Mouse (Mus musculus) ES-Bruce4 (cell line): ENCODE data around the gene Sipa1l1. TPM values are rescaled to one million over a fixed set of nuclear protein-coding genes. Genes with fewer than 3 reads are reported as not detected.

ENCODE experiments used
- H3K27ac ChIP-seq: 2 replicates; pipeline ENCODE4 v1.5.1; 2012; ENCODE audit warnings: low read length, inconsistent platforms; ENCODE audit not compliant: insufficient read depth
- H3K27me3 ChIP-seq: 2 replicates; pipeline ENCODE4 v1.6.1; 2012; ENCODE audit warnings: mild to moderate bottlenecking, low read length, inconsistent platforms; ENCODE audit not compliant: control insufficient read depth, poor library complexity, insufficient read depth, severe bottlenecking
- H3K36me3 ChIP-seq: 2 replicates; pipeline ENCODE4 v1.6.1; 2012; ENCODE audit warnings: inconsistent platforms, mild to moderate bottlenecking, low read length, moderate library complexity; ENCODE audit not compliant: control insufficient read depth, poor library complexity, insufficient read depth, severe bottlenecking
- H3K4me1 ChIP-seq: one replicate; pipeline ENCODE4 v1.8.1; 2011; ENCODE audit warnings: low read length; ENCODE audit not compliant: control insufficient read depth, insufficient read depth
- H3K4me3 ChIP-seq: 2 replicates; pipeline ENCODE4 v1.5.1; 2011; ENCODE audit warnings: low read depth, mild to moderate bottlenecking, low read length
- H3K9ac ChIP-seq: 2 replicates; pipeline ENCODE4 v1.6.1; 2012; ENCODE audit warnings: low read depth, mild to moderate bottlenecking, inconsistent platforms; ENCODE audit not compliant: poor library complexity, severe bottlenecking
- H3K9me3 ChIP-seq: replicated peaks from 2 replicates; pipeline ENCODE4 v1.6.1; 2012; ENCODE audit warnings: mild to moderate bottlenecking, low read length, inconsistent platforms; ENCODE audit not compliant: control insufficient read depth, poor library complexity, insufficient read depth, severe bottlenecking
- CTCF ChIP-seq: IDR thresholded peaks from one replicate; pipeline ENCODE4 v1.8.1; 2011; ENCODE audit warnings: low read depth, low read length
- EP300 ChIP-seq: IDR thresholded peaks from 2 replicates; pipeline ENCODE4 v1.6.1; 2011; ENCODE audit warnings: low read depth, low read length; ENCODE audit not compliant: insufficient read depth
- POLR2A ChIP-seq: IDR thresholded peaks from one replicate; pipeline ENCODE4 v1.8.1; 2011; ENCODE audit warnings: low read length; ENCODE audit not compliant: insufficient read depth
- polyA plus RNA-seq: library from polyadenylated mRNA; stranded (reverse); fragments of >200 nt; gene quantifications from 2 replicates; pipeline ENCODE4 v1.2.4, GENCODE M21; 2011; ENCODE audit warnings: low read depth; ENCODE audit not compliant: missing spikeins, insufficient read depth, insufficient read length

Gene Sipa1l1
- polyA plus RNA-seq, 1 experiment: 44.9 TPM

GRCm38 (mm10) chr12:82190582-82190965 is 21.5 kb downstream of the Sipa1l1 start:
- H3K36me3 ChIP-seq: no peaks in the 10 kb centered on the region
- H3K27me3 ChIP-seq: no peaks in the 10 kb centered on the region
- H3K9ac ChIP-seq: no peak overlapping the region
- H3K4me1 ChIP-seq: peaks cover 21% of the 10 kb centered on the region
- no peaks in the 10 kb centered on the region for H3K9me3 ChIP-seq
- H3K27ac ChIP-seq: no peak overlapping the region
- no peak for TF ChIP-seq EP300
- no peak for TF ChIP-seq POLR2A
- TF ChIP-seq CTCF: no peak
- H3K4me3 ChIP-seq: no peak overlapping the region

GRCm38 (mm10) chr12:82191686-82192085 is 22.6 kb downstream of the Sipa1l1 start:
- H3K4me1 ChIP-seq: peaks cover 27% of the 10 kb centered on the region
- no peaks in the 10 kb centered on the region for H3K36me3 ChIP-seq
- no peaks in the 10 kb centered on the region for H3K9me3 ChIP-seq
- no peak overlapping the region for H3K27ac ChIP-seq
- no peaks in the 10 kb centered on the region for H3K27me3 ChIP-seq
- H3K4me3 ChIP-seq: no peak overlapping the region
- TF ChIP-seq CTCF (no peak), POLR2A (no peak), EP300 (no peak)
- H3K9ac ChIP-seq: no peak overlapping the region

GRCm38 (mm10) chr12:82192641-82193054 is 23.5 kb downstream of the Sipa1l1 start:
- H3K36me3 ChIP-seq: no peaks in the 10 kb centered on the region
- TF ChIP-seq EP300 (no peak), CTCF (no peak)
- peaks cover 26% of the 10 kb centered on the region for H3K4me1 ChIP-seq
- no peaks in the 10 kb centered on the region for H3K27me3 ChIP-seq
- no peak overlapping the region for H3K4me3 ChIP-seq
- no peak overlapping the region for H3K27ac ChIP-seq
- no peak overlapping the region for H3K9ac ChIP-seq
- H3K9me3 ChIP-seq: no peaks in the 10 kb centered on the region

- TF ChIP-seq EP300 (0 out of 2 replicates have a peak, but pooled peaks have one; percentile 34), POLR2A (no peak)
- Histone ChIP-seq H3K27me3 (no peaks in the 10 kb centered on the region), H3K9ac (no peak overlapping the region), H3K9me3 (no peaks in the 10 kb centered on the region), H3K4me3 (no peak overlapping the region), H3K36me3 (no peaks in the 10 kb centered on the region), H3K4me1 (peaks cover 23% of the 10 kb centered on the region), H3K27ac (no peak overlapping the region)
Measured at GRCm38 (mm10) chr12:82193476-82193875, 24.4 kb downstream of the Sipa1l1 start.

GRCm38 (mm10) chr12:82194919-82195318 is 25.8 kb downstream of the Sipa1l1 start:
- H3K27ac ChIP-seq: no peak overlapping the region
- H3K36me3 ChIP-seq: no peaks in the 10 kb centered on the region
- no peak for TF ChIP-seq EP300
- no peak for TF ChIP-seq CTCF
- no peak for TF ChIP-seq POLR2A
- no peaks in the 10 kb centered on the region for H3K27me3 ChIP-seq
- no peak overlapping the region for H3K9ac ChIP-seq
- no peaks in the 10 kb centered on the region for H3K9me3 ChIP-seq
- peaks cover 23% of the 10 kb centered on the region for H3K4me1 ChIP-seq
- H3K4me3 ChIP-seq: no peak overlapping the region

- TF ChIP-seq POLR2A (no peak), CTCF (no peak), EP300 (no peak)
- Histone ChIP-seq H3K36me3 (no peaks in the 10 kb centered on the region), H3K4me1 (peaks cover 18% of the 10 kb centered on the region), H3K4me3 (no peak overlapping the region), H3K9ac (no peak overlapping the region), H3K9me3 (no peaks in the 10 kb centered on the region), H3K27me3 (no peaks in the 10 kb centered on the region), H3K27ac (no peak overlapping the region)
Measured at GRCm38 (mm10) chr12:82196213-82196612, 27.1 kb downstream of the Sipa1l1 start.
